Mouse (Mus musculus): ENCODE measurements around the gene Gm20388.

- no peak for TF ChIP-seq CTCF (IDR thresholded peaks at IDR 0.05; ENCODE audit: insufficient read depth, low read depth, low read length)
- TF ChIP-seq POLR2A (IDR thresholded peaks at IDR 0.05; ENCODE audit: insufficient read depth, low read depth, low read length) = no peak
Measured at GRCm38 (mm10) chr8:121636180-121636579, 1725.5 kb downstream of the Gm20388 start.

Data from olfactory bulb, adult 2 months (tissue).